Mouse (Mus musculus) C2C12 (cell line): ENCODE data around the gene Ptgs1. TPM values are rescaled to one million over a fixed set of nuclear protein-coding genes. Genes with fewer than 3 reads are reported as not detected.
A peak's percentile ranks its signal among the peaks of the same experiment; 100 is the strongest.

Source experiments
- H3K27me3 ChIP-seq: one replicate; pipeline ENCODE4 v1.6.1; 2011; ENCODE audit not compliant: control insufficient read depth, insufficient read depth, insufficient read length
- H3K36me3 ChIP-seq: one replicate; pipeline ENCODE4 v1.6.1; 2011; ENCODE audit not compliant: control insufficient read depth, insufficient read depth
- H3K4me3 ChIP-seq: one replicate; pipeline ENCODE4 v1.5.1; 2011; ENCODE audit warnings: mild to moderate bottlenecking, control low read depth; ENCODE audit not compliant: poor library complexity, insufficient read depth, severe bottlenecking
- H3K79me2 ChIP-seq: one replicate; pipeline ENCODE4 v1.6.1; 2011; ENCODE audit not compliant: control insufficient read depth, insufficient read depth
- H3K79me3 ChIP-seq: one replicate; pipeline ENCODE4 v1.6.1; 2011; ENCODE audit warnings: low read depth, control low read depth
- H3ac ChIP-seq: one replicate; pipeline ENCODE3; 2011; ENCODE audit warnings: low read depth; ENCODE audit not compliant: control insufficient read depth, insufficient read length
- CEBPB ChIP-seq: IDR thresholded peaks from one replicate; pipeline ENCODE4 v1.6.1; 2011; ENCODE audit warnings: low read depth, mild to moderate bottlenecking, control low read depth, moderate library complexity
- CTCF ChIP-seq: IDR thresholded peaks from one replicate; pipeline ENCODE4 v1.5.1; 2011; ENCODE audit not compliant: control insufficient read depth, insufficient read depth, insufficient read length
- FOSL1 ChIP-seq: IDR thresholded peaks from one replicate; pipeline ENCODE4 v1.8.0; 2011; ENCODE audit warnings: mild to moderate bottlenecking, low read length; ENCODE audit not compliant: poor library complexity, insufficient read depth, severe bottlenecking
- MAX ChIP-seq: IDR thresholded peaks from one replicate; pipeline ENCODE4 v1.6.1; 2011; ENCODE audit warnings: mild to moderate bottlenecking, control low read depth
- MYOD1 ChIP-seq: IDR thresholded peaks from one replicate; pipeline ENCODE4 v1.6.1; 2011; ENCODE audit warnings: low read depth; ENCODE audit not compliant: control insufficient read depth, insufficient read length
- MYOG ChIP-seq: IDR thresholded peaks from one replicate; pipeline ENCODE4 v1.6.1; 2011; ENCODE audit not compliant: control insufficient read depth, insufficient read length; ENCODE audit errors: extremely low read depth
- USF1 ChIP-seq: IDR thresholded peaks from one replicate; pipeline ENCODE4 v1.6.1; 2011; ENCODE audit warnings: low read depth, mild to moderate bottlenecking, control low read depth, moderate library complexity
- polyA plus RNA-seq: library from polyadenylated mRNA; unstranded; fragments of >200 nt; fragmentation: generic; extraction: Trizol; gene quantifications from one replicate; pipeline ENCODE4 v1.2.1, GENCODE M21; 2012; ENCODE audit warnings: missing spikeins

Ptgs1 gene
- polyA plus RNA-seq, 1 experiment: 336 TPM

GRCm38 (mm10) chr2:36276454-36276853 lies 46.2 kb downstream of the Ptgs1 start:
- Histone ChIP-seq H3K4me3 (no peak overlapping the region), H3K79me2 (no peaks in the 10 kb centered on the region), H3ac (no peak overlapping the region), H3K27me3 (no peaks in the 10 kb centered on the region), H3K79me3 (no peaks in the 10 kb centered on the region), H3K36me3 (no peaks in the 10 kb centered on the region)
- TF ChIP-seq FOSL1: no peak
- no peak for TF ChIP-seq MYOG
- TF ChIP-seq CTCF: no peak
- no peak for TF ChIP-seq MAX
- no peak for TF ChIP-seq USF1
- no peak for TF ChIP-seq MYOD1
- no peak for TF ChIP-seq CEBPB

- Histone ChIP-seq H3K79me3 (no peaks in the 10 kb centered on the region), H3ac (no peak overlapping the region), H3K36me3 (no peaks in the 10 kb centered on the region), H3K4me3 (no peak overlapping the region), H3K27me3 (no peaks in the 10 kb centered on the region), H3K79me2 (no peaks in the 10 kb centered on the region)
- TF ChIP-seq MAX (peak; percentile 48), USF1 (no peak), FOSL1 (peak; percentile 80), CTCF (no peak), MYOG (no peak), CEBPB (peak; percentile 87), MYOD1 (peak; percentile 57)
These were observed 48.5 kb downstream of the Ptgs1 start for GRCm38 (mm10) chr2:36278760-36279159.

- Histone ChIP-seq H3K4me3 (no peak overlapping the region), H3ac (no peak overlapping the region), H3K79me3 (no peaks in the 10 kb centered on the region), H3K27me3 (no peaks in the 10 kb centered on the region), H3K36me3 (no peaks in the 10 kb centered on the region), H3K79me2 (no peaks in the 10 kb centered on the region)
- TF ChIP-seq CEBPB (no peak), CTCF (no peak), MAX (no peak)
These were observed 50.9 kb downstream of the Ptgs1 start for GRCm38 (mm10) chr2:36281138-36281537.

- Histone ChIP-seq H3K36me3 (no peaks in the 10 kb centered on the region), H3ac (no peak overlapping the region), H3K4me3 (no peak overlapping the region), H3K27me3 (no peaks in the 10 kb centered on the region), H3K79me2 (no peaks in the 10 kb centered on the region), H3K79me3 (no peaks in the 10 kb centered on the region)
- TF ChIP-seq FOSL1 (no peak), USF1 (no peak), MYOD1 (no peak), CTCF (no peak), MYOG (no peak)
These were observed 52.1 kb downstream of the Ptgs1 start for GRCm38 (mm10) chr2:36282301-36282700.

Other genes with a start within 250 kb of the Ptgs1 start
- gene Ndufa8, start 181.0 kb upstream of the Ptgs1 start, polyA plus RNA-seq: 260 TPM
- gene Morn5, start 181.0 kb upstream of the Ptgs1 start, polyA plus RNA-seq: 0.11 TPM
- gene Lhx6, start 125.0 kb upstream of the Ptgs1 start, polyA plus RNA-seq: 6.6 TPM
- 25.4 TPM for gene Mrrf, start 94.0 kb upstream of the Ptgs1 start, polyA plus RNA-seq
- gene Rbm18, start 93.7 kb upstream of the Ptgs1 start, polyA plus RNA-seq: 16.0 TPM
- gene Olfr338, start 143.1 kb downstream of the Ptgs1 start, polyA plus RNA-seq: not detected
- not detected for gene Olfr339, start 188.5 kb downstream of the Ptgs1 start, polyA plus RNA-seq
- not detected for gene Olfr340, start 222.2 kb downstream of the Ptgs1 start, polyA plus RNA-seq